Mouse (Mus musculus) heart, postnatal 0 days (tissue): Measurements from ENCODE around the gene Jmjd1c. TPM values are rescaled to one million over a fixed set of nuclear protein-coding genes. Genes with fewer than 3 reads are reported as not detected.

ENCODE experiments used
- ATAC-seq: fragments of 200-750 bp; cut with Nextera tagmentation; 2 replicates; pipeline ENCODE4 v1.8.0; 2017; ENCODE audit warnings: low read depth, moderate number of reproducible peaks, moderate library complexity; ENCODE audit not compliant: insufficient read depth
- DNase-seq: peaks from one replicate; pipeline ENCODE4 v3.0.0-alpha.2; 2016; ENCODE audit warnings: low spot score
- H3K27ac ChIP-seq: fragments of 300-500 bp; sonication (generic); 2 replicates; pipeline ENCODE4 v1.5.1; 2014; ENCODE audit warnings: low read depth, mild to moderate bottlenecking
- H3K27me3 ChIP-seq: fragments of 300-500 bp; sonication (generic); 2 replicates; pipeline ENCODE4 v1.6.1; 2014; ENCODE audit warnings: low read length, mixed read lengths; ENCODE audit not compliant: control insufficient read depth, insufficient read depth
- H3K36me3 ChIP-seq: fragments of 300-500 bp; sonication (generic); replicated peaks from 2 replicates; pipeline ENCODE4 v1.6.1; 2014; ENCODE audit warnings: low read length, mixed read lengths; ENCODE audit not compliant: control insufficient read depth, insufficient read depth
- H3K4me1 ChIP-seq: fragments of 300-500 bp; sonication (generic); 2 replicates; pipeline ENCODE4 v1.6.1; 2014; ENCODE audit warnings: antibody characterized with exemption; ENCODE audit not compliant: control insufficient read depth, insufficient read depth
- H3K4me2 ChIP-seq: fragments of 300-500 bp; sonication (generic); 2 replicates; pipeline ENCODE4 v1.6.1; 2014; ENCODE audit warnings: low read depth, mild to moderate bottlenecking, low read length, moderate library complexity
- H3K4me3 ChIP-seq: fragments of 300-500 bp; sonication (generic); 2 replicates; pipeline ENCODE4 v1.5.1; 2014; ENCODE audit warnings: low read depth, low read length
- H3K9ac ChIP-seq: fragments of 300-500 bp; sonication (generic); replicated peaks from 2 replicates; pipeline ENCODE4 v1.6.1; 2014; ENCODE audit warnings: low read depth, low read length, mixed read lengths
- H3K9me3 ChIP-seq: fragments of 300-500 bp; sonication (generic); replicated peaks from 2 replicates; pipeline ENCODE4 v1.6.1; 2016; ENCODE audit warnings: low read length; ENCODE audit not compliant: control insufficient read depth
- CTCF ChIP-seq: IDR thresholded peaks from 2 replicates; pipeline ENCODE4 v1.5.1; 2016; ENCODE audit warnings: antibody characterized with exemption, control low read depth, low read depth
- EP300 ChIP-seq: IDR thresholded peaks from 2 replicates; pipeline ENCODE4 v1.6.1; 2016; ENCODE audit warnings: antibody characterized with exemption, low read depth
- WGBS: fragments of 180-500 bp; shearing (Covaris S2); extraction: QIAGEN DNeasy Blood & Tissue Kit; methylation state at CpG from one replicate; pipeline ENCODE4 v1.1.7; 2014; 5-methylcytosine and 5-hydroxymethylcytosine counted together
- polyA plus RNA-seq: library from polyadenylated mRNA; unstranded; fragments of >200 nt; fragmentation: Nextera tagmentation; extraction: Ambion mirVana; gene quantifications from 2 replicates; pipeline ENCODE4 v1.2.1, GENCODE M21; 2015
- total RNA-seq: library from RNA; depleted of rRNA; stranded (reverse); fragments of >200 nt; gene quantifications from 2 replicates; pipeline ENCODE4 v1.2.3, GENCODE M21; 2014; ENCODE audit warnings: low replicate concordance

Gene Jmjd1c
- total and polyA plus RNA-seq, 2 experiments from 2014 or later: 28.1 to 42.4 TPM

GRCm38 (mm10) chr10:67275916-67276315, 180.0 kb downstream of the Jmjd1c start:
- no peak overlapping the region for H3K9ac ChIP-seq
- H3K27me3 ChIP-seq: no peaks in the 10 kb centered on the region
- TF ChIP-seq EP300: no peak
- no peak for TF ChIP-seq CTCF
- peaks cover 26% of the 10 kb centered on the region for H3K36me3 ChIP-seq
- no peak overlapping the region for H3K27ac ChIP-seq
- ATAC-seq (no peak), DNase-seq (no peak)
- H3K4me3 ChIP-seq: no peak overlapping the region
- no peaks in the 10 kb centered on the region for H3K4me1 ChIP-seq
- H3K9me3 ChIP-seq: no peaks in the 10 kb centered on the region
- no peak overlapping the region for H3K4me2 ChIP-seq

DNA sequence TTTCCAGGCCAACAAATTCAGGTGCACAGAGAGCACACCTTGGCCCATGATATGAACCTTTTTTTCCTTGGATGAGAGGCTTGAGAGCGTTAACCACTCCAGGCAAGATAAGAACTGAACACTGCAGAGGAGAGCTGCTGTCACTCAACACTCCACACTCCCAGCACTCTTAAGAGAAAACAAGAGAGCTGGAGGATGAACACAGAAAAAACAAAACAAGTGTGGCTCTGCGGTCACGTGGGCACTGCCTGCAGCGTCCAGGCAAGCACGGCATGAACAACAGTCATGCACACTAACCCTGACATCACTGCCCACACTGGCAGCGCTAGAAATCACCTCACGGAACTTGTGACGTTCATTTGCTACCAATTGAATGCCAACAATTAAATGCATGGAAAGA, 185.9 kb downstream of the Jmjd1c start:
- Histone ChIP-seq H3K9me3 (no peaks in the 10 kb centered on the region), H3K4me1 (peaks cover 32% of the 10 kb centered on the region), H3K4me3 (no peak overlapping the region), H3K9ac (no peak overlapping the region), H3K4me2 (peak overlapping the region; percentile 38), H3K27me3 (no peaks in the 10 kb centered on the region), H3K36me3 (no peaks in the 10 kb centered on the region), H3K27ac (0 out of 2 replicates have a peak overlapping the region, but pooled peaks have one; percentile 51)
- ATAC-seq: peak; percentile 12; the same call in 1 of the 2 replicates
- WGBS: 26% methylated on average over 8 of the region's 8 CpGs
- peak; percentile 51 for DNase-seq
- no peak for TF ChIP-seq EP300
- TF ChIP-seq CTCF: no peak

DNA sequence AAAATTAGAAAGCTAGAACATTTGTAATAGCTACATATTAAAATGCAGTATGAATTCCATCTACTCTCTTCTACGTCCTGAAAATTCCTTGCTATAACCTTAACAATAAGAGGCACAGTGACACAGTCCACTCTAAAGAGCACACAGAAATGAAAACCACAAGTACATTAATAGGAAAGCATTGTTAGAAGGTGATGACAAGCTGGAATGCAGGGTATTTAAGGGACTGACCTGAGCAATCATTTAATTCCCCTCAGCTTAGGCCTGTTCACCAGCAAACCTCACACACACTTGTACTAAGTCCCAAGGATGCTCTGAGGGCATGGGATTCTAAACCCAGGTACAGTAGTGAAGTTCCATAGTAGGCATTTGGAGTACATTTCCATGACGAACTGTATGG, 186.6 kb downstream of the Jmjd1c start:
- Histone ChIP-seq H3K4me3 (no peak overlapping the region), H3K36me3 (no peaks in the 10 kb centered on the region), H3K4me2 (no peak overlapping the region), H3K9ac (no peak overlapping the region), H3K27me3 (no peaks in the 10 kb centered on the region), H3K4me1 (peaks cover 39% of the 10 kb centered on the region), H3K27ac (no peak overlapping the region), H3K9me3 (no peaks in the 10 kb centered on the region)
- 46% methylated on average over 2 of the region's 2 CpGs for WGBS
- ATAC-seq (no peak), DNase-seq (peak; percentile 48)
- TF ChIP-seq EP300: no peak
- no peak for TF ChIP-seq CTCF

DNA sequence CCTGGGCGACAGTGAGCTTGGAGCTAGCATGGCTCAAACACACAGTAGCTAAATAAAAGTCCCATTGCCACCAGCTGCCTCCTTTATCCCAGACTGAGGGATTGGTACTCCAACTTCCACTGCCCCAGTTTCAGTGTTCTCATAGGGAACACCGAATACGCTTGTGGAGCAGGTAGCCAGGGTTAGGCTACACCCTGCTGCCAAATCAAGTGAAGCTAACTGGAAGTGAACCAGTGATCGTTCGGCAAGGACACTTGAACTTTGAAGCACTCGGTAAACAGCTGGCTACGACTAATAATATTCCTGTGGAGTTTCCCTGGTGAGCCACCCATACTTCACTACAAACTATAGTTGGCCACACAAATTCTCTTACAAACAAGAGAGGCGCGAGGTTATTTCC, 187.6 kb downstream of the Jmjd1c start:
- no peak for TF ChIP-seq EP300
- no peak for TF ChIP-seq CTCF
- 63% methylated on average over 9 of the region's 9 CpGs for WGBS
- DNase-seq: no peak
- H3K9ac ChIP-seq: no peak overlapping the region
- peaks cover 41% of the 10 kb centered on the region for H3K4me1 ChIP-seq
- ATAC-seq: no peak
- no peaks in the 10 kb centered on the region for H3K36me3 ChIP-seq
- H3K4me3 ChIP-seq: peak overlapping the region; percentile 98
- H3K27me3 ChIP-seq: no peaks in the 10 kb centered on the region
- 0 out of 2 replicates have a peak overlapping the region, but pooled peaks have one; percentile 30 for H3K27ac ChIP-seq
- H3K9me3 ChIP-seq: no peaks in the 10 kb centered on the region
- peak overlapping the region; percentile 96 for H3K4me2 ChIP-seq

DNA sequence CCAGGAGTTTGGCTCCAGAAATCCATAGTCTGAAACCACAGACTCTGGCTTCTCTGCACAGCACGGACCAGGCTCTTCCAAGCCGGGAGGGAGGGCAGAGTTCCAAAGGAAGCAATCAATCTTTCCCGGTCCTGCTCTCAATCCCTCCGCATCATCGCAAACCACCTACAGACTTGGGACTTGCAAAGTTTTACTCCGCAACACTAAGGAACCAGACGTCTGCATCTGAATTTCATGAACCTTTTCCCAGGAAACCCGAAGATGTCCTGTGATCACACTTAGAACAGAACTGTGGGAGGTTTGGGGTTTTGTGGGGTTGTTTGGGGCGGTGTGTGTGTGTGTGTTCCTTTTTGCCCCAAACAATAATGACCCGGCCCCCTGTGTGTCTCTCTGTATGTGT, 188.4 kb downstream of the Jmjd1c start:
- no peak for ATAC-seq

DNA sequence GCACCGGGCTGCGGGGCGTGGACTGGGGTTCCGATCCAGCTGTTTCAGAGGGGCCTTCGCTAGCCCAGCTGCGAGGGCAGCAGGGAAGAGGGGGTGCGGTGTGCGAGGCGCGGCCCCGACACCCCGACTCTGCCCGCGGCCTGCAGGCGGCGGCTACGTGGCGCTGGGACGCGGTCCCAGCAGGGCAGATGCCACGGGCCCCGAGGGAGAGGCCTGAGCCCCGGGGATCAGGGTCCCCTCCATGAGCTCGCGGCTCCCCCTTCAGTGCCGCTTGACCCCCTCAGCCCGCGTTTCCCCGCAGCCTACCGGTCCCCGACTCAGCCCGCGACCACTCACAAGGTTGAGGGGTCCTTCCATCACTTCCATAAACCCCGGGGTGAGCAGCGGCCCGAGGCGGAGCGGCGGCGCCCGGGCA, 188.8 kb downstream of the Jmjd1c start:
- peak; percentile 15 for ATAC-seq
- DNase-seq: peak; percentile 28
- Histone ChIP-seq H3K4me2 (peak overlapping the region; percentile 96), H3K36me3 (no peaks in the 10 kb centered on the region), H3K4me3 (peak overlapping the region; percentile 98), H3K4me1 (peaks cover 41% of the 10 kb centered on the region), H3K9me3 (no peaks in the 10 kb centered on the region), H3K27me3 (no peaks in the 10 kb centered on the region), H3K9ac (peak overlapping the region; percentile 96), H3K27ac (peak overlapping the region; percentile 84)
- TF ChIP-seq CTCF (no peak), EP300 (no peak)
- WGBS: 0% methylated on average over 36 of the region's 41 CpGs

More for the DNA sequence above, 188.4 kb downstream of the Jmjd1c start:
- Histone ChIP-seq H3K9me3 (no peaks in the 10 kb centered on the region), H3K4me1 (peaks cover 41% of the 10 kb centered on the region), H3K27ac (peak overlapping the region; percentile 84), H3K4me3 (peak overlapping the region; percentile 98), H3K36me3 (no peaks in the 10 kb centered on the region), H3K9ac (peak overlapping the region; percentile 96), H3K4me2 (peak overlapping the region; percentile 96), H3K27me3 (no peaks in the 10 kb centered on the region)
- peak; percentile 32 for DNase-seq
- TF ChIP-seq EP300: no peak
- no peak for TF ChIP-seq CTCF
- 3% methylated on average over 10 of the region's 10 CpGs for WGBS
